Mouse (Mus musculus): ENCODE measurements around the gene Abca4.

- TF ChIP-seq CTCF (IDR thresholded peaks at IDR 0.05; ENCODE audit: extremely low read depth, insufficient read depth, low read length) (no peak), POLR2A (IDR thresholded peaks at IDR 0.05; ENCODE audit: extremely low read depth, insufficient read depth, low read length) (no peak)
Measured at GRCm38 (mm10) chr3:122130771-122131170, 86.5 kb downstream of the Abca4 start.
